Comparison of ENCODE assay signal across 18 mouse cellular contexts in the genomic region with DNA sequence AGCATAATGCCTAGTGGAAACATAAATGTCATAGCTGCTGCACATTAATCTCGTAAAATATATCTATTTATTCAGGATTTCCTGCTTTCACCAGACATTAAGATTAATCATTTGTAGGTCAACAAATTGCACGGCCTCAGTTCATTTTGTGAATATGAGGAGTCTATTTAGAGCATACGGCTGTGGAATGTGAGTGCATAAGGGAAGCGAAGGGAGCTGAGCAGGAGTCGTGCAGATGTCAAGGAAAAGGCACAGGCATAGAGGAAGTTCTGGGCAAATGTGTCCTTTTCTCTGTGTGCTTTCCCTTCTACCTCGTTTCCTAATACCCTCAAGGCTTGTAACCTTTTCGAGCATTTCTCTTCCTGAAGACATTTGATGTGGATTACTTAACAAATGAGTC.
DNase-seq lines count a peak whose midpoint lies in the region; ATAC-seq lines count a peak whose summit lies in the region.
"Had no signal": no experiment of that assay in that cellular context is flagged by ENCODE, and none has a peak within 500 bp of the region (broad histone marks: within the 10 kb centered on the region; RNA-seq: fewer than 3 reads in every experiment).

No protein-coding gene starts in this region.

- no peak overlapping the region for H3K4me3 ChIP-seq in kidney, embryonic 14.5 days (ENCODE audit: low read length)
- H3K4me3 ChIP-seq: heart, embryonic 12.5 days had no signal

- H3K27ac ChIP-seq in kidney, embryonic 14.5 days (ENCODE audit: low read depth, low read length): no peak overlapping the region

- ATAC-seq in kidney, embryonic 14.5 days (ENCODE audit: low FRiP score, low TSS enrichment): peak; percentile 80; the same call in 1 of the 2 replicates
- ATAC-seq: CD4-positive, CD25-positive, alpha-beta regulatory T cell, adult 4 months; forebrain, embryonic 16.5 days; hindbrain, embryonic 16.5 days had no signal

- peak; percentile 6 for DNase-seq in embryo, embryonic 11 days
- no peak for DNase-seq in embryo, embryonic 10.5 days (ENCODE audit: low spot score)
- DNase-seq in kidney, adult 9 months: no peak
- peak; percentile 8 for DNase-seq in kidney, postnatal 10 days
- no peak for DNase-seq in kidney, adult 18-20 months
- DNase-seq in forelimb bud, embryonic 11.5 days (ENCODE audit: low read depth, low spot score): peak; percentile 7
- DNase-seq: adrenal gland, adult 8-10 months; adrenal gland, postnatal 36 days; B cell, adult 2 months; cerebellum, adult 2 months; cerebellum, postnatal 10 days; gastrocnemius, postnatal 14 days had no signal

- no peaks in the 10 kb centered on the region for H3K36me3 ChIP-seq in kidney, embryonic 14.5 days (ENCODE audit: control insufficient read depth, insufficient read depth, low read length)
- H3K36me3 ChIP-seq: G1E; heart, embryonic 12.5 days had no signal

- no peaks in the 10 kb centered on the region for H3K27me3 ChIP-seq in kidney, embryonic 14.5 days (ENCODE audit: control insufficient read depth, insufficient read depth, low read length)
- H3K27me3 ChIP-seq: heart, embryonic 12.5 days had no signal

- WGBS in kidney, embryonic 14.5 days: 36% methylated on average over 7 of the region's 7 CpGs

- no peaks in the 10 kb centered on the region for H3K4me1 ChIP-seq in kidney, embryonic 14.5 days (ENCODE audit: control insufficient read depth, insufficient read depth, low read length)
- H3K4me1 ChIP-seq: heart, embryonic 12.5 days had no signal

- H3K4me2 ChIP-seq in kidney, embryonic 14.5 days (replicated peaks; ENCODE audit: low read depth, low read length): no peak overlapping the region
- H3K4me2 ChIP-seq: heart, embryonic 12.5 days had no signal

- no peak overlapping the region for H3K9ac ChIP-seq in kidney, embryonic 14.5 days (ENCODE audit: low read depth, low read length)
- H3K9ac ChIP-seq: heart, embryonic 12.5 days had no signal

- H3K9me3 ChIP-seq in kidney, embryonic 14.5 days (ENCODE audit: control insufficient read depth, low read length): no peaks in the 10 kb centered on the region
- H3K9me3 ChIP-seq: G1E; heart, embryonic 12.5 days had no signal

Comparison
In these comparisons a context has a peak if more than half of its experiments do, and no peak if none do; other contexts are left out.
1. DNase-seq: peak in embryo, embryonic 11 days (single experiment), kidney, postnatal 10 days (single experiment) and forelimb bud, embryonic 11.5 days (single experiment); none in embryo, embryonic 10.5 days (single experiment), kidney, adult 9 months (single experiment) and kidney, adult 18-20 months (single experiment).